Mouse (Mus musculus): ENCODE results near the gene Snrnp27.

Snrnp27 gene

DNA sequence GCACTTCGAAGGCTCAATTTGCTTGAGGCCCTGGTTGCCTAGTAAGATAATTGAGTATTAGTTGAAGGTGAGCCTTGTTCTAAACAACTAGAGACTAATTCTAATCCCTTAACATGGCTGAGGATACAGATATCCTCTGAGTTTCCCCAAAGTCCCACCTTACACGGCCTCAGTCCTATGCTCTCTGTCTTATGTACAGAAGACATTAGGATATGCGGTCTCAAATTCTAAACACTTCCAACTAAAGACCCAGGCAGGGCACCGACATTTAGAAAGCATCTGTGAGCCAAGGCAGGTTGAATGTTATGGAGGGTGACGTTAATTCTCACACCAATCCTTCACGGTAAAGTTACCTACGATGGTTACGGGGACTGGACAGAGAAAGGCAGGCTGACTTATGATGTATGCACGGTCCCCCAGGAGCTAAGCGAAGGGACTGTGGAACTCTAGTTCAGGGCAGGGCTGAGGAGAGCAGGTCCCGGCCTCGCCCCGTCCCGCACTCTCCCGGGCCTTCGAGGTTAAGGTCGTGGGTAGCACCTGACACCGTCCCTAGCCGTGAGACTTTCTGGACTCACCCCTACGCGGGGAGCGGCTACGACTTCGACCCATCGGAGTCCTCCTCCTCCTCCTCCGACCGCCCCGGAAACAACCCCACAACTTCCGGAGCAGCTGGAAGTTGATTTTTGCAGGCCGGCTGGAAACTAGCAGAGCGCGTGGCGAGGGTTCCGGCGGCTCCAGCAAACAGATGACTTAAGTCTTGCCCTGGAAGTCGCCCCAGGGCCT lies at the start of gene Snrnp27:
TSS of gene Snrnp27 (minus strand) at position 651 of the 783 bp plus-strand sequence.
- DNase-seq (ENCODE audit: low read depth): peak; percentile 89

DNA sequence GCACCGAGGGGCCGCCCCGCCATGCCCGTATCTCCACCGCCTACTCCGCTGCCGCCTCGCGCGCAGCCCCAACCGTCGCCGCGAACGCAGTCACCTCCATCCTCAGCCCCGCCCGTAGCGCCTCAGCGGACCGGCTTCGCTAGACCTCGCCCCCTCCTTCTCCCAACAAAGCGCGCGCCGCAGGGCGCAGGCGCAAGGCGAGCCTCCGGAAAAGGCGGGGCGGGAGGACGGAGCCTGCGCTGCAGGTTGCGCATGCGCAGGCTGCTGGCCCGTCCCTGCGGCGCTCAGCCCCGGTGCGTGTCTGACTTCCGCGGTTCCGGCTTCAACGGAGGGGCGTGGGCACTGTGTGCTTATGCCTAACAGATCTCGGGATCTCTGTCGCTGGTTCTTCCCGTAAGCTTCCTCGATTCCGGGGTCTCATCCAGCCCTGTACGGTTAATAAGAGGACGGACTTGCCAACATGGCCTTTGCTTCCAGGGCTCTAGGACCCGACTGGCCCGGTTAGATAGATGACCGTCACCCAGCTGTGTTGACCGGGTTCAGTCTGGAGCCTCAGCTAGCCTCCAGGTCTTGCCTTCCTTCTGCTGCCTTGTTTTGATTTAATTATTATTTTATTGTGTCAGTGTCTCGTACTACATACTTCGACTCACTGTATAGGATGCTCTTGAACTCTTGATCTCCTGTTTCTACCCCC lies 49.0 kb upstream of the Snrnp27 start, which contains the start of gene Gmcl1:
TSS of gene Gmcl1 (minus strand) at position 201 of the 694 bp plus-strand sequence.
- DNase-seq (ENCODE audit: low read depth): peak; percentile 95

DNA sequence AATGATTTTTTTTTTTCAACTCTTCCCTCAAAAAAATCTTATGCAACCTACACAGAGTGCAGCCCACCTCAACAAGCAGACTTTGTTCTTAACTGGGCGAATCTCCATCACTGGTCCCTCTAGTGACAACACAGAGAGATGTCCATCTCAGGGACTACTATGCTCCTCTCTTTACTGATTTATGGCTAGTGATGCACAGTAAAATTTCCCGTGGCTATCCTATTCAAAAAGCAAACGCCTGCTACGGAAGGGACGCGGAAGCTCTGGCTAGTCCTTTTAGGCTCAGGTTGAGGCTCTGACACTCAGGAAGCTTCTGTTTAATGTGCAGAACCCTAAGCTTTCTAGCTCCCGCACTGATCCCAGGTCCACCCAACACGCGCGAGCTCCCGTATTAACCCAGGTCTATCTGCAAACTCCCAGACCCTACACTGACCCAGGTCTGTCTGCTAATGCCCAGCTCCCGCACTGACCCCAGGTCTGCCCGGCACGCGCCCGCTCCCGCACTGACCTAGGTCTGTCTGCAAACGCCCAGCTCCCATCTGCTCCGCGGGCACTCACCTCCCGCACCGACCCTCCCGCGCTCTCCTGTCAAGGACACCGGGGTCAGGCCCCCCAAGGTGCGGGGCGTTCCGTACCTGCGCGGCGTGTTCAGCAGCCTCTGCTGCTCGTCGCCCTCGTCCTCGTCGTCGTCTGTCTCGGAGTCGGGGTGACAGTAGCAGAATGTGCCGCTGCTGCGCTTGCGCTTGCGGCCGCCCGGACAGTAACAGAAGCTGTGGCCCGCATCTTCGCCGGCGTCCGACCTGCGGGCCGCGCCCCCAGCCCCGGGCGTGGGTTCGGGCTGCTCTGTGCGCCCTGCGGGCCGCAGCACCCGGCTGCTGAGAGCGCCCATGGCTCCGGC lies 48.2 kb upstream of the Snrnp27 start:
- no peak for DNase-seq (ENCODE audit: low read depth)

DNA sequence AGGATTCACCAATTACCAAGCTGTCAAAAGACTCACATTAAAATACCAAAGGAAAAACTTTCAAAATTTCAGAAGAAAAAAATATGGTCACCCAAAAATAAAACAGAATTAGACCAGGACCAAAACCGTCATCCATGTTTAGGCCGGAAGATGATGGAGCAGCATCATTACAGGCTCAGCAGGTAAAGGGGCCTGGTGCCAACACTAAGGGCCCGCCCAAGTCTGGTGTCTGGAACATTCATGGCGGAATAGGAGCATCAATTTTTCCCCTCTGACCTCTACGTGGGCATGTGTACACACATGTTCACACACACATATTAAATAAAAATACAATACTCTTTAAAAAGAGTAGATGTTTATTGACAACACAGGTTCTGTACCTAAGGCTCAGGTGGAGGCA lies 44.4 kb upstream of the Snrnp27 start:
- no peak for DNase-seq (ENCODE audit: low read depth)

DNA sequence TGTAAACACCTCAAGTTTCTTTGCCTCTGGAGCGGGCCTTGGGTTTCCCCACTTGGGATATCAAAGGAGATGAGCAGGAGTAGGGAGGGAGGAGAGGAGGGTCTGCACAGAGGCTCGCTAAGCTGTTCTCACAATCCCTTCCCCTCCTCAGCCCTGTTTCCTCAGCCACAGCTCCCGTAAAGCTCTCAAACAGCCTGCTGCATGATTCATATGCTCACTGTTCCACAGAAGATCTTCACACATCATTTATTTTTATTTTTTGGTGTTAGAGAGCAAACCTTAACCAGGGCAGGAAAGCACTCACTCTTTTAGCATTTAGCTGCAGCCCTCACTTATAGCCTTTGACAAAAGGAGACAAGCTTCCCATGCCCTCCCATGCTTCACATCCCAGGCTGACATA lies 37.7 kb upstream of the Snrnp27 start:
- no peak for DNase-seq (ENCODE audit: low read depth)

DNA sequence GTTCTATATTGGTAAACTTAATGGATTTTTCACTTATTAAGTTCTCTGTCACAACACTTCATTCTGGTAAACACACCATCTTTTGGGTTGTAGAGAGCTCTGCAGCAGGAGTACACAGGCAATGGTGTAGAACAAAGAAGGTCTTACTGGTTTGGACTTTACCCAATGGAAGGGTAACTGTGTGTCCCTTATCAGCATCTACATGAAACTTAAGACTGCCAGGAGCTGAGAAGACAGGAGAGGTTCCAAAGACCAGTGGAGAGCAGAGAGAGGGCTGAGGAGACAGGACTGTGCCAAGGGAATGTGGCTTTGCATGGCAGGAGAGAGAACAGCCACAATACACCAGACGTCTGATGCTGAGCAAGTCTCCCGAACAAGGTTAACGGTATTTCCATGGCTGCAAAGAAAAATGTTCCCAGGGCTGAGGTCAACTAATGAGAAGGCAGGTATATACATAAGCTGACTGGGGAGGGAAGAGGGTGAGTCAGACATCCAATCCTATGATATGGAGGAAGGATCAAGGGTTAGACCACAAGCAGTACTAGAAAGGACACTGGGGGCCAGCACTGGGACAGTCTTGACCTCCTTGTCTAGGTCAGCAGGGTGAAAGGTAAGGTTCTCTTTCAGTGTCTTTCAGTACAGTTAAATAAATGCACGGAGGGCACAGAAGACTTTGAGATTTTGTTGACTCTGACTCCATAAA lies 23.9 kb upstream of the Snrnp27 start:
- no peak for DNase-seq (ENCODE audit: low read depth)

DNA sequence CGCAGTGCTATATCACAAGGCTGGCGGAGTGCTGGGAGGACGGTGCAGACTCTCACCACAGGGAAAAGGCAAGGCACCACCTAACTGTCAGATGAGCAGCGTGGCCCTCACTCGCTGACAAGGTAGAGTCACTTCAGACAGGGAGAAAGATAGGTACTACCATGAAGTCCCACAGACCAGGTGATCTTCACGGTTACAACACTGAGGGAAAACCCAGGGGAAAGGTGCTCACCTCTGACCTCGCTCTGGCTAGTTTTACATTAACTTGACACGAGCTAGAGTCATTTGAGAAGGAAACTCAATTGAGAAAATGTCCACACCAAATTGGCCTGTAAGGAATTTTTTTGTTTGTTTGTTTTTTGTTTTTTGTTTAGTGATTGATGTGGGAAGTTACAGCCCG lies 18.3 kb upstream of the Snrnp27 start:
- no peak for DNase-seq (ENCODE audit: low read depth)

DNA sequence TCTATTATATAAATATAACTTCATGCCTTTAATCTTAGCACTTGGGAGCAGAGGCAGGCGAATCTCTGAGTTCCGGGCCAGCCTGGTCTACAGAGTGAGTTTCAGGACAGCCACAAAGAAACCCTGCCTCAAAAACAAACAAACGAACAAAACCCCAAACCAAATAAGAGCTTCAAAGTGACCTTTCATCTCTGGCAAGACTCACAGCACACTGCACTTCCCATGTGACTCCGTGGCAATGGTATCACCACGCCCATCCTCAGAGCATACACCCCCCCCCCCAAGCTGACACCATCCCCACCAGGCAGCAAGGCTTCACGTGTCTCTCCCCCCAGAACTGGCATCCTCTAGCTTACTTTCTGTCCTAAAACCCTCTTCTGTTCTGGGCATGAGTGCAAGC lies 13.6 kb upstream of the Snrnp27 start:
- no peak for DNase-seq (ENCODE audit: low read depth)

DNA sequence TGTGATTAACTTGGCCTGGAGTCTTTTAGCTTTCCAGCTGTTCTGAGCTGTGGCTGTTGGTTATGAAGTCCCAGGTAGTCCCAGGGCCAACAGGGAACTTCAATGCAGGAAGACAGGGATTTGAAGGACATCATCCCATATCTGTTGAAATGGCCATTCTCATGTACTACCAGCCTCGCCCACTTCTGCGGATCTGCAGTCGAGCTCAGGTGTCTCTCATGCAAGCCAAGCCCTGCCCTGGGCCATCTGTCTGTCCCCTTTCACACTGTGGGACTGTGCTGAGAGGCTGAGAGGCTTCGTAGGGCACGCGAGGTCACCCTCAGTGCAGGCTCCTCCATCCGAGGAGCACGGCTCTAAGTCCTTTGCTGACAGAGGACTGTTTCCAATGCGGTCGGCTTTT lies 11.9 kb upstream of the Snrnp27 start:
- no peak for DNase-seq (ENCODE audit: low read depth)

DNA sequence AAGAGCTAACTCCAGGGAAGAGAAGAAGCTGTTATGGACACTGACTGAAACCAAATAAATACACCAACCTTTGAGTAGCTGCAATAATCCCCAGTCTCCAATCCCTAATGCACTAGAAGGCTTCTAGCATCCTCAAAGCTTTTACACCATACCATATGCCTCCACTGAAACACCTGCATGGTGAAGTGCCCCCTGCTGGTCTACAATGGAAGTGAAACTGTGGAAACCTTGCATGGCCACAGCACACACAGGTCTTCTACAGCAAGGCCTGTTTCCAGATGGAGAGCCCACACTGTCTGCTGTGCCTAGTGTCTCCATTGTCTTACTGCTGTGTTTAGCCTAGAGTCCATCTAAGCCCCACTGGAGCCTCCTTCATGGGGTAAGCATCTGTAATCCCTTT lies 10.1 kb upstream of the Snrnp27 start:
- DNase-seq (ENCODE audit: low read depth): peak; percentile 65

DNA sequence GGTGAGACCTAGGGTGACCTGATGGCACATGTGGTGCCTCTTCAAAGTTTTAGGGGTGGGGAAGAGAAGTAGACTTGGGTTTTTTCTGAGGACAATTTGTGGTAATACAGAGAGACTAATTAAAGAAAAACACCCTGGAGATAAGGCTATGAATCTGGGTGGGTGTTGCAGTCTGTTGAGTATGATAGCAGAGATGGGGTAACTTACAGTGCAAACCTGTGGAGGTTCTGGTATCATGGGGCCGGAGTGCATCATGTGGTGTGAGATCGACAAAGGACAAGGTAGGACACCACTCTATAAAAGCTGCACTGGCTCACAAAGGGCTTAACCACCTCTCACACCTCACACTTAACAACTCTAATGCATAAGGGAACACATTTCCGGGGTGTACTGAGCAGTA lies 5.3 kb upstream of the Snrnp27 start:
- DNase-seq (ENCODE audit: low read depth): no peak

DNA sequence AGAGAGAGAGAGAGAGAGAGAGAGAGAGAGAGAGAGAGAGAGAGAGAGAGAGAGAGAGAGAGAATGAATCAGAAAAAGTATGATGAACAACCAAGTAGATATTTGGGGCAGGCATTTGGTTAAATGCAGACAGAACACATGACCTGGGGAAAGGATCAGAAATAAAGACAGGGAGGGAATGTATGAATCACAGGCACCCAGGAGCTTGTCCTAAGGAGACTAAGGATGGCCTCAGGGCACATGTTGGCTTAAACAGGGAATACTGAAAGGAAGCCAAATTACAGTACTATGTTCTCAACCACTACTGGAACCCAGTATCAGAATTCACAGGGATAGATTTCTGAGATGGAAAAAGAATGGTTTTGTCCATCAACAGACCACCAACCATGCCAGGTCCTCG lies 2.6 kb upstream of the Snrnp27 start:
- no peak for DNase-seq (ENCODE audit: low read depth)

DNA sequence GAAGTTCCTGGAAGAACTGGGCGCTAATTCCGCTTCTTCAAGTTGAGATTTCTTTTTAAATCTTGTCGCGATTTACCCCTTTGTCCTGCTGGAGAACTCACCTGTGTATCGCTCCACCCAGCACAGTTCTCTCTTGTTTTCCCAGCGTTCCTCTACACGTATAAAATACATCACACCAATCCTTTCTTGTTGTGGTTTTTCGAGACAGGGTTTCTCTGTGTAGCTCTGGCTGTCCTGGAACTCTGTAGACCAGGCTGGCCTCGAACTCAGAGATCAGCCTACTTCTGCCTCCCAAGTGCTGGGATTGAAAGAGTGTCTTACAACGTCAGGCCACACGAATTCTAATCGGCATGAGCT lies 311 bp upstream of the Snrnp27 start:
- DNase-seq (ENCODE audit: low read depth): no peak

DNA sequence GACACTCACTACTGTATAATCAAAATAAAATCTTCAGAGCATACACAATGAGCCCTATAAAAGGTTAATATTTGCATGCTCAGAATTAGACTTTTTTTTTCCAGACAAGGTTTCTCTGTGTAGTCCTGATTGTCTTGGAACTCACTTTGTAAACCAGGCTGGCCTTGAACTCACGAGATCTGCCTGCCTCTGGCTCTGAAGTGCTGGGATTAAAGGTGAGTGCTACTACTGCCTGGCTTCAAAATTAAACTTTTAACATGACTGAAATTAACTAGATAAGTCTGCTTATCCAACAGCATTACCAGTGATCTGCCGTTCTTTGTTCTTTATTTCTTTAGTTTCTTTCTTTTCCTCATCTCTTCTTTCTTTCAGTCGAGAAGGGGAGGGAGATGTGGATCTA lies 3.0 kb downstream of the Snrnp27 start:
- no peak for DNase-seq (ENCODE audit: low read depth)

DNA sequence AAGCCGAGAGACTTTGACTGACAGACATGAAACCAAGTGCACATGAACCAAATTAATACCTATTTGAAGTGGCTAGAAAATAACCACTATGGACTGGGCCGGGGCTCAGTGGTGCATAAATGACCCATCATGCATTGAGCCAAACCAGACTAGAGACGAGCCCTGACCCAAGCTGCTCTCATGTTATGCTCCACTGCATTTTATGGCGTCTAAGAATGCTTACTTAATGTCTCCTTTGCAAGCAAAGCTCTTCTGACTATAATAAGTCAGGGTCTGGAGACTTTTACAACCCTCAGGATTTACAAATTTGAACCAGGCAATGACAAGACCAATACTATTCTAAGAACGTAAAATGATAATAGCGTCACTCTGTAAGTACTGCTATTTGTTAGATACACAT lies 6.0 kb downstream of the Snrnp27 start:
- DNase-seq (ENCODE audit: low read depth): no peak

DNA sequence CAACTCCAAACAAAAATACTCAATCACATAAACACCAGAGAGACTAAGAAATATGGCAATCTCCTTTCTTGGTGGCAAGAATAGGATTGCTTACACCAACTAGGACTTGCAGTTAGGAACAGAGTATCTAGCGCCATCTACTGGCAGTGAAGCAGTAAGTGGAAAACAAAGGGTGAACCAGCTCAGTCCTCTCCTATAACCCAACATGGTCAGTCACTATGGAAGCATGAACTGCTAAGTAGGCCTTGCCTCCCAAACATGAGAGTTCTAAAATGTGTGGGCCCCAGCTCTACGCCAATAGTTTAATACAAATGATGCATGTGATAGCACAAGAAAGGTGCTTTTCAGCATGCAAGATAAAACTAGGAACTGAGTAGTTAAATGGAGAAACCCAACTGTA lies 13.4 kb downstream of the Snrnp27 start:
- DNase-seq (ENCODE audit: low read depth): peak; percentile 68

DNA sequence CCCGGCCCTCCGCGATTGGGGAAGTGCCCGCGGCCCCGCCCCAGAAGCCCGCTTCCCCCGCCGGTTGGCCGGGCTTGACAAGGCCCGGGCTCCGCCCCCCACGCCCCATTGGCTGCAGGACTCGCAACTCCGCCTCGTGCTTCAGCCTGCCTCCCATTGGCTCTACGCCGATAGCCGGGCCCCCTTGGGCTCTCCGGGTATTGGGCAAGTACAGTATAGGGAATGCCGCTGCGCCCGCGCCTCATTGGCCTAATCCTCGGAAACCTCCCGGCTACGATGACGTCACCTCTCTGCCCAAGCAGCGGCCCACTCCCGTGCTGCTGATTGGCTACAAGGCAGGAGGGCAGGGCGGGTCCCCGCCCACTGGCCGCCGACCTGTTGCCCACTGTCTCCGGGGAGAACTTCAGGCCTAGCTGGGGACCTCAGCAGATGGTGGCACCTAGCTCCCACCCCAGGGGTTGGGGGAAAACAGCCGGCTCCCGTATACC lies 15.0 kb downstream of the Snrnp27 start:
- peak; percentile 99 for DNase-seq (ENCODE audit: low read depth)

DNA sequence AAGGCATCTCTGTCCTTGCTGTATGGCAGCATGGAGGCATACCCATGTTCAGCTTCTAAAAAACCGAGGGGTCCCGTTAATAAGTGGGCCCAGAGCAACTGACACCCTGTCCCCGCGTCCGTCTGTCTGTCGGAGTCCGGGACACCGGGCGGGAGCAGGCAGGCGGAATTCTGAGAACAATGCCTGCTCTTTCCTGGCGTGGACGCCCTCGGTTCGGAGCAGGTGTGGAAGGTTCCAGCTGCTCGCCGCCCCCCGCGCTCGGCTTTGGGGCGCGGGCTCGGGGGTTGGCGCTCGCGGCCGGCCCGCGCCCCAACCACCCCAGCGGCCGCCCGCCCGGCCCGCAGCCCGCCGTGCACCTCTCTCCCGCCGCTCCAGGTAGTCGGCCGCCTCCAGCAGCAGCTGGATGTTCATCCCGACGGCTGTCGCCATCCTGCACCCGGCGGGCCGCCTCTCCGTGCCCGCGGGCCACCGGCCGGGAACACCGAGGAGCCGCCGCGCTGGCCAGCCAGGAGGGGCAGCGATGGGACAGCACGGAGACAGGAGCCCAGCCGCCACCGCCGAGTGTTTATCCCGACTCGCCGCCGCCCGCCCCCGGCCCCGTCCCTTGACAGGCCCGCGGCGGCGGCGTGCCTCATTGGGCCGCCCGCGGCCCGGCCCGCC lies 15.6 kb downstream of the Snrnp27 start, which contains the start of gene Mxd1:
TSS of gene Mxd1 (minus strand) at position 582 of the 660 bp plus-strand sequence.
- DNase-seq (ENCODE audit: low read depth): no peak

DNA sequence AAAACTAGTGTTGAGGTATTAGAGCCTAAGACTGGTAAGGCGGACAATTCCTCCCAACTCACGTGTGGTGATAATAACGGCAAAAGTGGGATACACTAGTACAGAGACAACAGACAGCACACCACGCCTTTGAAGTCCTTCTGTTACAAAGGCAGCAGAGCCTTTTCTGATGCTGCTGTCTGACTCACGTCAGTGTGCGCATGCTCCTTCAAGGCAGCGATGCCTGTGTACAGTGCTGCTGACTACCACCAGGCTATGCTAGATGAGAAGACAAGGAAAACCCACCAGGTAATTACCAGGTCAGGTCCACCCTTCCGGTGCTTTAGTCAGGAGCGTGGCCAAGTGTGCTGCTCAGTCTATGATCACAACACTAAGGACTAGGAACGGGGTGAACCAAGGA lies 17.3 kb downstream of the Snrnp27 start:
- no peak for DNase-seq (ENCODE audit: low read depth)

DNA sequence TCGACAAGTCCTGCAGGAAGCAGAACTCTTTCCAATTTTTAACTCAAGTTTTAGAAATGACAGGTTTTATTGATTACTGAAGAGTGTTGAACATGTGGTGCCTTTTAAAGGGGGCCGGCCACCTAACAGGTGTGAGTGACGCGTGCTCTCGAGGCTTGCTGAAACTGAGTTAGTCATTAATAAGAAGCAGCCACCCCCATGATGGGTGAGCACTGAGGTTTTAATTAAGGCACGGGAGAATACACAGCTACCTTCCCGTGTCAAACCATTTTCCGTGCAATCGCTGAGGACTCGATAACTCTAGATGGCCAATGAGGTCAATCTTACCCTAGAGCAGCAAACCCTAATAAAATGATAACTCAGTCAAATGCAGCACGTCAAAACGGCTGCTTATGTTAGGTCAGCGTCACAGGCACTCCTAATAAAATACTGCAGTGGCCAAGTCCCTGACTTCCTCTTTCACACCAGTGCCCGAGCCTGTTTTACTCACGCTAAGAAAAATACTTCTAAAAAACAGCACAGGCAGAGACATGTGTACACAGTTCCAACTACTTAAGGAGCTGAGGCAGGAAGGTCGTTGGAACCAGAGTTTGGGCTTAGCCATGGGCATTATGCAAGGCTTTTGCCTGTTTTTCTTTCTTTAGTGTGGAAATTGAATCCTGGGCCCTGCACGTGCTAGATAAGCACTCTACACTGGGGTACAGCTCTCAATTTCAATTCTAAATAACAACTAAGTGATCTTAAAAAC lies 18.6 kb downstream of the Snrnp27 start:
- no peak for DNase-seq (ENCODE audit: low read depth)
